Mouse (Mus musculus): ENCODE measurements at regions not wholly inside any gene's neighbourhood (a gene's known extent, or its start where the extent isn't known, plus 50 kb on each side); places are given as distances from the start of the nearest gene placed in this dataset.

DNA sequence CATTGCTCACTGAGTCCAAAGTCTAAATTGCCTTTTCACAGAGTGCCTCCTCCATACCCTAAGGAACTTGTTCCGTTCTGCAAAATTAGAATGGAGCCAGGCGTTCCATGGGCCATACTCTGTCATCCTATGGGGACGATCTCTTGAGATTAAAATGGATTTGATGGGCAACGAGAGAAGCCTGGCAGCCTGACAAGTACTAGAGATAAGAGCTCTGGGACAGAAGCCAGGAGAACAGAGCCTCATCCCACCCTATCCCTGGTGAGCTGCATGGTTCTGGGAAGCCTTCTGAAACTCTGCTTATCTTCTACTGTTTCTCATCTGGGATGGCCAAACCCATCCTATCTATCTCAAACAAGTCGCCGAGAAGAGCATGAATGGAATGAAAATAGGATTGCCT, 324.3 kb upstream of the Nrp1 start:
- no peak for DNase-seq (ENCODE audit: low read depth in 2 of 2, low spot score in 2 of 2)

GRCm38 (mm10) chr8:128035672-128036071, 322.7 kb upstream of the Nrp1 start:
- DNase-seq (ENCODE audit: low read depth in 2 of 2, low spot score in 2 of 2): no peak

DNA sequence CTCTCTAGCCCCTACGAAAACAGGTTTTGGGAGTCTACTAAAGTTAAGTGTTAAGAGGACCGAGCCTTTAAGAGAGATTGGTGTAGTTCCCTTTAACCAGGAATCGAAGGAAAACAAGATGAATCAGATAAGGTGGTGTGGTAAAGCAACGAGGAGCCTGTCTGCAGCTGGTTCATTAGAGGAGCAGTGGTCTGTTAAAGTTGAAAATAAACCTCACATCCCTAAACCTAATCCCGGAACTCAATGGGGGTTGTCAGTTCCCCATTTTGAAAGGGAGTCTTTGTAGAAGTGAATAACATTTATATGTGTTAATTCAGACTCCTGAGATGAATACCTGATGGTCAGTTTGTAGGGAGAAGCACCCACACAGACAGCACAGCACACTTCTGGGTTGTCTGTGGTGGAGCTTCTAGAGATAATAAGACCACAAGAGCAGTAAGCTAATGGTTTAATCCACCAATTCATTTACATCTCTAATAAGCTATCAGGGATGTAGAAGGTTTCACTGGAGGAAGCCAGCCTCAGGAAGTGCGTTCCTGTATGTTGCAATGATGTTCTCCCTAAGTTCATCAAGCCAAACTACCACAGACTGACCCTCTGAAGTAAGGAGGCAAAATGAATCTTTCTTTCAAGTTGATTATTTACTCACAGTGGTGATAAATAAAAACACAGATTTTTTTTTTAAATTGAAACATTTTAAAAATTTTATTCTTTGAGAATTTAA, 318.9 kb upstream of the Nrp1 start:
- no peak for DNase-seq (ENCODE audit: low read depth in 2 of 2, low spot score in 2 of 2)

DNA sequence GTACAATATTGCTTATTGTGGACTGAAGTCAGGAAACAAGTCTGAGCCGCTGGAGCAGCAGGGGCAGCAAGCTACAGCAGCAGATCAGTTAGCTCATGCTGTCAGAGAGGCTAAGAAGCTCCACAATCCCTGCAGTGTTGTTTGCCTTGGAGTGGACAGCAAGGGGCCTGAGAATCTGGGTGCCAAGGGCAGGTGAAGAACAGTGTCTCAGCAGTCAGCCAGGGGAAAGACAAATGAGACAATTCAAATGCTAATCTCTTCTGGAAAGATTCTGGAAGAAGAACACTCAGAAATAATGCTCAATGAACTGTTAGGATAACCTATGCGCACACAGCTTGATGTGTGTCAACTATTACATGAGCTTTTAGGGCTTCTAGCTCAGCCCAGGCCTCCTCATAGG, 315.5 kb upstream of the Nrp1 start:
- DNase-seq (ENCODE audit: low read depth in 2 of 2, low spot score in 2 of 2): no peak

- no peak for DNase-seq (ENCODE audit: low read depth in 2 of 2, low spot score in 2 of 2)
These were observed 315.0 kb upstream of the Nrp1 start for GRCm38 (mm10) chr8:128043392-128043791.

GRCm38 (mm10) chr8:128056251-128056650, 302.2 kb upstream of the Nrp1 start:
- DNase-seq (ENCODE audit: low read depth in 2 of 2, low spot score in 2 of 2): no peak

DNA sequence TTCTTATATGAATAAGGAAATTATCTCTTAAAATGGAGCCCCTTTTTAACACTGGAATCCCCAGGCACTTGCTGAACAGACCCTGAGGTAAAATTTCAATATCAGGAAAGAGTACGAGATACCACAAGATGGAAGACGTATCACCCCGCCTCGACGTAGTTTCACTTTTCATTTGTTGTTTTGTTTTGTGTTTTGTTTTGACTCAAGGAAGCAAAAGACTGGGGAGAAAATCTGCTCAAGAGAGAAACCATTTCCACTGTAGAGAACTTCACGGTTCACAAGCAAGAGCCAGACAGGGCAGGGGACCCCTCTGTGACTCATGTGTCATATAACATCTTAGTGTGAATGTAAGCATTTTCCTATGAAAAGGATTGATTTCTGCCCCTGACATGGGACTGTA, 300.6 kb upstream of the Nrp1 start:
- no peak for DNase-seq (ENCODE audit: low read depth in 2 of 2, low spot score in 2 of 2)

GRCm38 (mm10) chr8:128059817-128060216, 298.6 kb upstream of the Nrp1 start:
- DNase-seq (ENCODE audit: low read depth in 2 of 2, low spot score in 2 of 2): no peak

- no peak for DNase-seq (ENCODE audit: low read depth in 2 of 2, low spot score in 2 of 2)
These were observed 294.2 kb upstream of the Nrp1 start for GRCm38 (mm10) chr8:128064211-128064610.

GRCm38 (mm10) chr8:128065127-128065526, 293.3 kb upstream of the Nrp1 start:
- no peak for DNase-seq (ENCODE audit: low read depth in 2 of 2, low spot score in 2 of 2)

DNA sequence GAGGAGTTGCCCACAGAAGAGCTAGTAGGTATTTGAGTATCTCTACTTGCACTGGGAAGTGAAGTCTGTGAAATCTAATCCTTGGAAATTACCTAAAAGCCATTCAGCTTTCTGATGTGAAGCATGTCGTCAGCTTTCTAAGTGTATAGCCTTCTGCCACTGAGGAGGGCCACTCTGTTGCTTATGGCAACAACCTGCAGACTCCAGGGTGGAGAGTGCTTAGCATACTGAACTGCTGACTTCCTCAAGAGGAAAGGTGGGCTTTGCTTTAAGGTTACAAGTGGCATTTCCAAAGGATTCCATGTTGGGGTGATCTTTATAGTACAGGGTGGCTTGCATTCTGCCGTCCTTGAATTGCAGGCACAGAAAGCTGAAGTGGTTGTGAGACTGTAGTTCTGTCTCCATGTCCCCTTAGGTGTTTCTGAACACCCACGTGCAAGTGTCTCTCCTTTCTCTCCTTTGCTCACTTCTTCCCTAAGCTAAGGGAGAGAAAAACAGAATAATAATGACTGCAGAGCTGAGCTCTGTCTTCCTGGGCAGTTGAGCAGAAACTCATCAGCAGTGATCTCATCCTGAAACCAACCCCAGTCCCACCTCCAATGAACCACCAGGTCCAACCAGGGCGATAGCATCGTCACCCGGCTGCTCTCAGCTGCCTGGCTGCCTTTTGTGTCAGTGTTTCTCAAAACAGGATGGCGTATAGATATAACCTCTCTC, 292.3 kb upstream of the Nrp1 start:
- DNase-seq (ENCODE audit: low read depth in 2 of 2, low spot score in 2 of 2): no peak

DNA sequence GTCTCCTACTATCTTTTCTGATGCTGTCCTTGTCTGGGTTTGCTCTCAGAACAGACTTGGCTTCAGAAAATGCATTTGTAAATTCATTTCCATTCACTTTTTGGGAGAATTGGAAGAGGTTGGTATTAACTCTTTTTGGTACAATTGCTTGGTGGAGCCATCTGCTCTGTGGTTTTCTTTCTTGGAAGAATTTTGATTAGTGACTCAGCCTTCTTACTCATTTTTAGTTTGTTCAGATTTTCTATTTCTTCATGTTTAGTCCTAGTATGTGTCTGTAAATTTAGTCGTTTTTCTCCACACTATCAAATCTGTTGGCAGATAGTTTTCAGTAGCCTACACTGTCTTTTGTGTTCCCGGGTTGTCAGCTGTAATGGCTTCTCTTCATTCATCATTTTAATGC, 288.7 kb upstream of the Nrp1 start:
- no peak for DNase-seq (ENCODE audit: low read depth in 2 of 2, low spot score in 2 of 2)

GRCm38 (mm10) chr8:128075566-128075965, 282.8 kb upstream of the Nrp1 start:
- DNase-seq (ENCODE audit: low read depth in 2 of 2, low spot score in 2 of 2): no peak

- no peak for DNase-seq (ENCODE audit: low read depth in 2 of 2, low spot score in 2 of 2)
These were observed 282.2 kb upstream of the Nrp1 start for GRCm38 (mm10) chr8:128076226-128076625.

GRCm38 (mm10) chr8:128078740-128079139, 279.7 kb upstream of the Nrp1 start:
- DNase-seq (ENCODE audit: low read depth in 2 of 2, low spot score in 2 of 2): no peak

- no peak for DNase-seq (ENCODE audit: low read depth in 2 of 2, low spot score in 2 of 2)
These were observed 272.6 kb upstream of the Nrp1 start for GRCm38 (mm10) chr8:128085800-128086199.

DNA sequence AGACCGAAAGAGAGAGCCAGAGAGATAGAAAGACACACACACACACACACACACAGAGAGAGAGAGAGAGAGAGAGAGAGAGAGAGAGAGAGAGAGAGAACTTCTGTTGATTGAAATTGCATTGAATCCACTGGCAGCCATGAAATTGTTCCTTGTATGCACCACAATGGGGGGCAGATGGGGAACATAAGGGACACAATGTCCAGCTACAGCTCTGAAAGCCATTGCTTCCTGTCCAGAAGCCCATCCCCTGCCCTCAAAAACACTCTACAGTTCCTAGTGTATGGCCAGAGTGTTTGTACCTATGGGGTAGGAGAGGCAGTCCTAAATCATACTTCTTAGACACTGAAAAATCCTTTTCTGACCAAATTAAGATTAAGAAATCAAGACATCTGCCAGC, 270.9 kb upstream of the Nrp1 start:
- no peak for DNase-seq (ENCODE audit: low read depth in 2 of 2, low spot score in 2 of 2)

DNA sequence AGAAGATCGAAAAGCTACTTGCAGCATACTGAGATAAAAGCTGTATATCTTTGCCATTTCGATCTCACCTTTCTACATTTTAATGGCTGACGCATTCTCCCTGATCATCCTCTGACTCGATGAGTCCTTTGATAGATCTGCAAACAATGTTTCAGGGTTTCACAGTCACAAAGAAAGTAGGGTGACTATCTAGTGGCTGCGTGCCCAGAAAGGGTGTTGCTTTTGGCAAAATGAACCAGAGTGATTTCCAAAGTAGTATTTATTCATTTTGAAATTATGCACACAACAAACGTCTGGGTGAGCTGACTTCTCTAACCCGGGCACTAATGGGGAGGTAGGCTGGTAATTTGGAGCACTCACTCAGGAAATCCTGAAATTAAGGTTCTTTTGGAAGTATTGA, 265.6 kb upstream of the Nrp1 start:
- no peak for DNase-seq (ENCODE audit: low read depth in 2 of 2, low spot score in 2 of 2)

DNA sequence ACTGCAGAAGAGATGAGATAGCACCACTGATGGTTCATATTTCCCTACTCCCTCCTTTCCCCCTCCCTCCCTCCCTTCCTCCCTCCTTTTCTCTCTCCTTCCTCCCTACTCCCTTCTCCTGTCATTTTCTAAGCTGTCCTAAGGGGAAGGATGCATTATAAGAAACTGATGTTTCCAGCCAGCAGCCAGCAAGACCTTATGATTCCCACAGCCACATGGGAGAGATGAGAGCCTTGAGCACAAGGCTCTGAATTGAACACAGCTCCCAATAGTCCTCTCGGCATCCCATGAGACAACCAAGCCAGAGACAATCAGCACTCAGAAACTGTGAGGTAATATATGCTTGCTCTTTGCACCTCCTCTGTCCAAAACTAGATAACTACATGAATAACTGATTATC, 263.0 kb upstream of the Nrp1 start:
- DNase-seq (ENCODE audit: low read depth in 2 of 2, low spot score in 2 of 2): no peak

DNA sequence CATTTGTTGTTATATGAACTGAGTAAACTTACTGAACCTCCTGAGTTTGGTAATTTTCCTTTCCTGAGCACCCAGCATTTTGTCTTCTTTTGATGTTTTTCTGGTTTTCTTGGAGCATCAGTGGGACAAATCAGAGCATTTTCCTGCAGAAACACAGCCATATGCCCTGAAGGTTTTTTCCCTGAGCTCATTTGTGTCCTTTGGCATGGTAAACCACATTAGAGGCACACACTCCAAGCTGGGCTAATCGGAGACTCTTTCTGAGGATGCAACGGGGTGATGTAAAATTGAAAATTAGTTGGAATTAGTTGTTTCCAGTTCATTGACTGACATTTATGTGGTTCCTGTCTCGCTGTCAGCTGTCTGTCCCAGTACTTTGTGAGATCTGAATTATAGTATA, 260.8 kb upstream of the Nrp1 start:
- DNase-seq (ENCODE audit: low read depth in 2 of 2, low spot score in 2 of 2): no peak

DNA sequence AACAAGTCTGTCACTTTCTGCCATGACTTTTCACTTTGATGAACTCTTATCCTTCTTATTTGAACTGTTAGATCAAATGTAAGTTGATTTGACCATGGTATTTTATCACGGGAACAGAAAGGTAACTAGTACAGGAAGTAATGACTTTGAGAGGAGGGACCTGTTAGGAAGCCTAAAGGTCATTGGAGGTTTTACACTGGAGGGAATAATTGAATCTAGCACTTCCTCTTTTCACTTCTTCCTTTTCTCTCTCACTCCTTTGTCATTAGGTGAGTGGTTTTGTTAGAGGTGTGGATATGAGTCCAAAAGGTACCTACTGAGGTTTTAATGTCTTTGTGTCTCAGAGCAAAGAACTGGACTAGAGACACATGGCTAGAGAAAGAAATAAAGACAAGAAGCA, 255.0 kb upstream of the Nrp1 start:
- DNase-seq (ENCODE audit: low read depth in 2 of 2, low spot score in 2 of 2): no peak

GRCm38 (mm10) chr8:128106569-128106968, 251.8 kb upstream of the Nrp1 start:
- DNase-seq (ENCODE audit: low read depth in 2 of 2, low spot score in 2 of 2): no peak

GRCm38 (mm10) chr8:128107041-128107440, 251.4 kb upstream of the Nrp1 start:
- DNase-seq (ENCODE audit: low read depth in 2 of 2, low spot score in 2 of 2): no peak

Measured in CD8-positive naive resting alpha-beta T cell, adult 2 months (primary cell).